Comparison of ENCODE assay signal across 11 mouse cellular contexts in genomic region chr8:126692263-126692662, GRCm38 (mm10).
A peak's percentile ranks its signal among the peaks of the same experiment; 100 is the strongest.
DNase-seq lines count a peak whose midpoint lies in the region; ATAC-seq and TF ChIP-seq lines count a peak whose summit lies in the region.
"Had no signal": no experiment of that assay in that cellular context is flagged by ENCODE, and none has a peak within 500 bp of the region (broad histone marks: within the 10 kb centered on the region; RNA-seq: fewer than 3 reads in every experiment).

No protein-coding gene starts in this region.

- H3K9me3 ChIP-seq in kidney, embryonic 14.5 days (ENCODE audit: control insufficient read depth, low read length) = no peaks in the 10 kb centered on the region
- H3K9me3 ChIP-seq: limb, embryonic 12.5 days had no signal

- H3K27ac ChIP-seq in kidney, adult 2 months (ENCODE audit: insufficient read depth, low read depth, low read length) = peak overlapping the region; percentile 27; the same call in 1 of the 2 replicates
- H3K27ac ChIP-seq in kidney, embryonic 14.5 days (ENCODE audit: low read depth, low read length) = no peak overlapping the region
- H3K27ac ChIP-seq: limb, embryonic 12.5 days had no signal

- peaks cover 8% of the 10 kb centered on the region; the same call in 1 of the 2 replicates for H3K4me1 ChIP-seq in kidney, adult 2 months (ENCODE audit: control insufficient read depth, insufficient read depth, low read length)
- H3K4me1 ChIP-seq in kidney, embryonic 14.5 days (ENCODE audit: control insufficient read depth, insufficient read depth, low read length) = 0 out of 2 replicates have a peak, but pooled peaks cover 5% of the 10 kb centered on the region

- H3K4me3 ChIP-seq in kidney, adult 2 months (ENCODE audit: insufficient read depth, low read depth, low read length) = no peak overlapping the region
- H3K4me3 ChIP-seq in kidney, embryonic 14.5 days (ENCODE audit: low read length) = no peak overlapping the region
- H3K4me3 ChIP-seq: limb, embryonic 12.5 days; myocyte had no signal

- TF ChIP-seq POLR2A in kidney, adult 2 months (IDR thresholded peaks at IDR 0.05; ENCODE audit: low read depth, low read length) = no peak

- no peaks in the 10 kb centered on the region for H3K36me3 ChIP-seq in kidney, adult 2 months (ENCODE audit: control insufficient read depth, insufficient read depth, low read length)
- no peaks in the 10 kb centered on the region for H3K36me3 ChIP-seq in kidney, embryonic 14.5 days (ENCODE audit: control insufficient read depth, insufficient read depth, low read length)
- H3K36me3 ChIP-seq: limb, embryonic 12.5 days had no signal

- no peaks in the 10 kb centered on the region for H3K27me3 ChIP-seq in kidney, adult 2 months (replicated peaks; ENCODE audit: control insufficient read depth, insufficient read depth, low read length)
- no peaks in the 10 kb centered on the region for H3K27me3 ChIP-seq in kidney, embryonic 14.5 days (ENCODE audit: control insufficient read depth, insufficient read depth, low read length)
- H3K27me3 ChIP-seq: CH12.LX; limb, embryonic 12.5 days had no signal

- DNase-seq in kidney, adult 2 months = peak; percentile 83
- peak; percentile 91 for DNase-seq in gastrocnemius, adult 18-20 months (ENCODE audit: low spot score)
- DNase-seq in heart, postnatal 4 days = peak; percentile 73
- DNase-seq in lung, postnatal 36 days = peak; percentile 87
- DNase-seq in thymus, postnatal 36 days = no peak
- no peak for DNase-seq in cerebellum, postnatal 4 days (ENCODE audit: low spot score in 2 of 2)
- no peak for DNase-seq in layer of hippocampus, adult 9-11 months

- no peak for ATAC-seq in kidney, embryonic 14.5 days (ENCODE audit: low FRiP score, low TSS enrichment)

- WGBS in kidney, adult 2 months = 21% methylated on average over 3 of the region's 3 CpGs
- WGBS in kidney, embryonic 14.5 days = 39% methylated on average over 3 of the region's 3 CpGs

- no peak for TF ChIP-seq CTCF in kidney, adult 2 months (conservative IDR thresholded peaks at IDR 0.05; ENCODE audit: insufficient read depth, insufficient read length, low read depth, low read length)

- H3K9ac ChIP-seq in kidney, embryonic 14.5 days (ENCODE audit: low read depth, low read length) = no peak overlapping the region
- H3K9ac ChIP-seq: limb, embryonic 12.5 days had no signal

- H3K4me2 ChIP-seq in kidney, embryonic 14.5 days (replicated peaks; ENCODE audit: low read depth, low read length) = no peak overlapping the region
- H3K4me2 ChIP-seq: limb, embryonic 12.5 days had no signal

Comparison
In these comparisons a context has a peak if more than half of its experiments do, and no peak if none do; other contexts are left out.
1. DNase-seq: peak in kidney, adult 2 months (single experiment), gastrocnemius, adult 18-20 months (single experiment), heart, postnatal 4 days (single experiment) and lung, postnatal 36 days (single experiment); none in thymus, postnatal 36 days (0 of 2), cerebellum, postnatal 4 days (0 of 2) and layer of hippocampus, adult 9-11 months (single experiment).